Mouse (Mus musculus) gastrocnemius, postnatal 14 days (tissue): ENCODE data around the gene Spib. TPM values are rescaled to one million over a fixed set of nuclear protein-coding genes. Genes with fewer than 3 reads are reported as not detected.
A peak's percentile ranks its signal among the peaks of the same experiment; 100 is the strongest.

Experiments used
- DNase-seq: peaks from one replicate; pipeline ENCODE4 v3.0.0; 2021; ENCODE audit warnings: mixed read lengths
- intact Hi-C: fragments of 180-260 bp; cut with DNase I; formaldehyde crosslinking; loops from one replicate; pipeline ENCODE4 v1.15.1; 2025; ENCODE audit warnings: low total_unique reads
- total RNA-seq, 2 experiments: library from RNA; stranded (reverse); gene quantifications; 2 replicates each; pipeline ENCODE4 v1.2.3; 2021

Gene Spib
- total RNA-seq, 2 experiments from 2014 or later, result 0.16 to 0.18 TPM

- intact Hi-C loops, result no loop called here
These were observed 1.4 kb downstream of the Spib start for GRCm38 (mm10) chr7:44530507-44530906.

GRCm38 (mm10) chr7:44529518-44529917, 2.4 kb downstream of the Spib start:
- intact Hi-C loops, result no loop called here
- DNase-seq, result no peak

More at GRCm38 (mm10) chr7:44530507-44530906, 1.4 kb downstream of the Spib start:
- no peak for DNase-seq

- peak; percentile 77 for DNase-seq
These were observed 4.1 kb downstream of the Spib start for GRCm38 (mm10) chr7:44527483-44528398.

GRCm38 (mm10) chr7:44526414-44527154, 5.3 kb downstream of the Spib start:
- no peak for DNase-seq
- intact Hi-C loops, result no loop called here

More at GRCm38 (mm10) chr7:44527483-44528398, 4.1 kb downstream of the Spib start:
- intact Hi-C loops, result no loop called here

- intact Hi-C loops, result no loop called here
- DNase-seq, result peak; percentile 93
These were observed 6.6 kb downstream of the Spib start for GRCm38 (mm10) chr7:44525126-44525832.

GRCm38 (mm10) chr7:44524502-44524901, 7.4 kb downstream of the Spib start, which contains the start of gene Mybpc2:
Gene Mybpc2, minus strand, starts transcription at chr7:44524656.
- intact Hi-C loops, result loop anchor here (5.0 kb wide), 1 partner anchor 38 kb away; no protein-coding TSS in a partner anchor
- peak; percentile 81 for DNase-seq

- peak; percentile 64 for DNase-seq
- intact Hi-C loops, result loop anchor here (5.0 kb wide), 1 partner anchor 39 kb away; no protein-coding TSS in a partner anchor
These were observed 8.8 kb downstream of the Spib start for GRCm38 (mm10) chr7:44523056-44523455.

- intact Hi-C loops, result loop anchor here (5.0 kb wide), 1 partner anchor 41 kb away; no protein-coding TSS in a partner anchor
- DNase-seq, result peak; percentile 69
These were observed 10.2 kb downstream of the Spib start for GRCm38 (mm10) chr7:44521710-44522109.

- DNase-seq, result no peak
- intact Hi-C loops, result loop anchor here (5.0 kb wide), 1 partner anchor 41 kb away; no protein-coding TSS in a partner anchor
These were observed 10.9 kb downstream of the Spib start for GRCm38 (mm10) chr7:44520990-44521389.

- DNase-seq, result no peak
- intact Hi-C loops, result no loop called here
These were observed 12.5 kb downstream of the Spib start for GRCm38 (mm10) chr7:44519240-44519913.

- DNase-seq, result no peak
- intact Hi-C loops, result no loop called here
These were observed 24.4 kb downstream of the Spib start for GRCm38 (mm10) chr7:44507491-44507890.

- DNase-seq, result peak; percentile 59
- intact Hi-C loops, result loop anchor here (5.0 kb wide), 1 partner anchor 51 kb away; the partner anchor contains the start of gene Nr1h2
These were observed 30.2 kb downstream of the Spib start for GRCm38 (mm10) chr7:44501563-44502115.

GRCm38 (mm10) chr7:44500046-44500445, 31.8 kb downstream of the Spib start:
- intact Hi-C loops, result loop anchor here (5.0 kb wide), 1 partner anchor 52 kb away; the partner anchor contains the start of gene Nr1h2
- DNase-seq, result no peak

GRCm38 (mm10) chr7:44498922-44499321, 32.9 kb downstream of the Spib start:
- intact Hi-C loops, result no loop called here
- DNase-seq, result no peak

- no peak for DNase-seq
- intact Hi-C loops, result no loop called here
These were observed 34.4 kb downstream of the Spib start for GRCm38 (mm10) chr7:44497361-44498055.

- intact Hi-C loops, result no loop called here
- no peak for DNase-seq
These were observed 35.1 kb downstream of the Spib start for GRCm38 (mm10) chr7:44496771-44497109.

GRCm38 (mm10) chr7:44495992-44496770, 35.7 kb downstream of the Spib start, which contains the start of the genes Emc10 and Fam71e1:
Gene Emc10, minus strand, starts transcription at chr7:44496529.
Gene Fam71e1, plus strand, starts transcription at chr7:44496581.
- intact Hi-C loops, result no loop called here

More at GRCm38 (mm10) chr7:44495992-44496770, 35.7 kb downstream of the Spib start, which contains the start of the genes Emc10 and Fam71e1:
- peak; percentile 95 for DNase-seq
